Mouse (Mus musculus): ENCODE results near the gene Coro1a. TPM values are rescaled to one million over a fixed set of nuclear protein-coding genes. Genes with fewer than 3 reads are reported as not detected.
A peak's percentile ranks its signal among the peaks of the same experiment; 100 is the strongest.
"Not testable (repeated sequence)": the region's sequence is repeated elsewhere in the genome, so short reads cannot be mapped to it uniquely, and the experiment has no call there.

Gene Coro1a
- total RNA-seq, 4 experiments from 2014 or later, result 1.3 to 5.9 (median 3.1) TPM

DNA sequence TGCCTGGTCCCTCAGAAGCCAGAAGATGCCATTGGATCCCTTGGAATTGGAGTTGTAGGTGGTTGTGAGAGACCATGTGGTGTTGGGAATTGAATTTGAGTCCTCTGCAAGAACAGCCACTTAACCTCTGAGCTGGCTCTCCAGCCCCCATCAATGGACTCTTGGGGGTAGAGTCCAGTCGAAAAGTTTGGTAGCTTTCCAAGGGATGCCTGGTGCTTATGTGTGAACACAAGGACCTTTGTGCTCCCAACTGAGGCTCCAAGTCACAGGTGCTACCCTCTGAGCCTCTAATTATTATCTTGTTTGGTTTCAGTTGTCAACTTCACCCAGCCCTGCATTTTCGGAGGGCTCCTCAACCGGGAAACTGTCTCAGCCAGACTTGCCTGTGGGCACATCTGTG is 16.9 kb downstream of the Coro1a start:
- no peak for DNase-seq (ENCODE audit: low spot score in 2 of 2)

DNA sequence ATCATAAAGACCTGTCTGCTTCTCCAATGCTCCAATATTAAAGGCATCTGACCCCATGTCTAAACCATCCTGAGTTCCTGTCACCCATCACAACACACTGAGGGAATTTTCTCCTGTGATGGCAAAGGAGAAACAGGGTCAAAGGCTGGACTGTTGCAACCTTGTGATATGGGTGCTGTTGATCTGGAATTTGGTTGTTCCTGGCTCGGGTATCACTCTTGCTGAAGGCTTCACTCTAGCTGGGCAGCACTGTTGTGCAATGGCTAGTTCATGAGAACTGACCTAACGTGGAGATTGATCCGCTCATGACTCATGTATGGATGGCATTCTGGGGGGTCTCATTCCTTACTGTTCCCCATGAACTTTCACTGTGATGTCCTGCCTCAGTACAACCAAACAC is 18.6 kb downstream of the Coro1a start:
- no peak for DNase-seq (ENCODE audit: low spot score in 2 of 2)

DNA sequence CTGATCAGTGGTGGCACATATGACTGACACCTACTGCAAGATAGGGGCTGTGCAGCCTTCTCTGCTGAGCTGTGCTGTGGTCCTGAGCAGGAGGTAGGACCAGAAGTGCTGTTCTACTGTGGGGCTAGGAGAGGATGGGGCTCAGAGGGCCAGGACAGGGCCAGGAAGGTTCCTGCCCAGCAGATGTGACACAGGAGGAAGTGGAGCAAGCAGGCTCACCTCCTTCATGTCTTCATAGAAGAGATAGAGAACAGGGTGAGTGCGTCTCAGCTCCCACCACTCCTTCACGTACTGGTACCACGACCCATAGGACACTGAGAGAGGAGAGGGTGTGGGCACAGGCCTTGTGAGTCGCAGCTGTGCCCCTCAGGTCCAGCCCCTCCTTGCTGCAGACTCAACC is 19.4 kb downstream of the Coro1a start:
- not testable (repeated sequence) for DNase-seq (ENCODE audit: low spot score in 2 of 2)

DNA sequence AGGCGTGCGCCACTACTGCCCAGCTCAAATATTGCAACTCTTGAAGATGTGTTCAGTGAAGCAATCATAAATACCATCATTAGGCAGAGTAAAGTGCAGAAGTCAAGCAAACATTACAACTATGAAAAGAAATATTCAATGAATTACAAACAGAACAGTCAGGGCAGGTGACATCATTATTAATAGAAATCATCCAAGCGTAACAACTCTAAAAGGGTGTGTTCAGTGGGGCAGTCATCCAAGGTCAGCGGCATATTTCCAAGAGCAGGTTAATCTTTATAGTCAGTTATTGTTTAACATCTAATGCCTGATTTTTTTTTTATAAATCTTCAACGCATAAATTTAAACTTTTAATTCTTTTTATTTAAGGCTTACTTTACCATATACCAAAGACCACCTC is 26.4 kb downstream of the Coro1a start:
- DNase-seq (ENCODE audit: low spot score in 2 of 2), result no peak

DNA sequence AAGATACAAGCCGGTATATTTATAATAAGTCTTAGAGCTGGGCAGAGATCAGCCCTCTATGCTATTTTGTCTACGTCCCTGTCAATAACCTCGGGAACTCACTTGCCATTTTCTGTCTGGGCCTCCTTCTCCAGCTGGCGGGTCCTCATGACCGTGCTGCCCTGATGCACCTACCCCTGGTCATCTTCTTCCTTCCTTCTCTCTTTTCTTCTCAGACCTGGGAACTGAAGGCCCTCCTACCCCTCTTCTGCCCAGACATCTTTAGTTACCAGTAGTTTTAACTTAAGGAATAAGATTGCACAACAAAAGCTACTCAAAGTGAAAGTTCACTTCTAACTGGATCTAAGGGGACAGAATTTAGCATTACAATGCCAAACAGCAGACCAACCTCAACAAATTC is 27.9 kb downstream of the Coro1a start:
- DNase-seq (ENCODE audit: low spot score in 2 of 2), result no peak

DNA sequence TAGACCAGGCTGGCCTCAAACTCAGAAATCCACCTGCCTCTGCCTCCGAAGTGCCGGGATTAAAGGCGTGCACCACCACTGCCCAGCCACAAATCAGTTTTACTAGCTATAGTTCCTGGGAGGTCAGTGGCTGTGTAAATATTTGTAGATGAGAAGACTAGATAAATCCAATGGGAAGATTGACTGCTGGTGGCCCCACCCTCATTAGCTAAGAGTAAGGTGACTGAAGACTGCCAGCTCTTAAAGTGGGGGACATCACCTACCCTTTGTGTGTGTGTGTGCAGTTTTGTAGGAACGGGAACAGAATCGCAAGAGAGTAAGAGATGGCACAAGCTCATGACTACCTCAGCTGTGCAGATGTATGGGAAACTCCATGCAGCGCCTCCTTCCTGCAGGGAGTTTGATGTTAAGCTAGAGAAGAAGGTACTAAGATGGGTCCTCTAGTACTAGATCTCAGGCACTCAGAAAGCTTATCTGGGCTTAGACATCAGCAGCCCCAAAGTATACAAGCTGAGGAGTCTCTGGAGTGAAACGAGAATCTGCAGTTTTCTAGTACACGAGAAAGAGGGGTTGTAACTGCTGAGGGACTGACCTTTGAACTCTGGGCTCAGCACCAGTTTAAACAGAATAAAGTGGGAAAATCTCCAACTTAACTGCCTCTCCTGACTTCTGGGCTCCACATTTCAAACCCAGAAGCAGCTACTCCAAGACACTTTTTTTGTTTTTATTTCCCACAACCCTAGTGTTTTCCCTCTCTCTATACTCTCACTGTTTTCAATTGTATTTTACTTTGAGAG is 28.8 kb downstream of the Coro1a start:
- no peak for DNase-seq (ENCODE audit: low spot score in 2 of 2)

DNA sequence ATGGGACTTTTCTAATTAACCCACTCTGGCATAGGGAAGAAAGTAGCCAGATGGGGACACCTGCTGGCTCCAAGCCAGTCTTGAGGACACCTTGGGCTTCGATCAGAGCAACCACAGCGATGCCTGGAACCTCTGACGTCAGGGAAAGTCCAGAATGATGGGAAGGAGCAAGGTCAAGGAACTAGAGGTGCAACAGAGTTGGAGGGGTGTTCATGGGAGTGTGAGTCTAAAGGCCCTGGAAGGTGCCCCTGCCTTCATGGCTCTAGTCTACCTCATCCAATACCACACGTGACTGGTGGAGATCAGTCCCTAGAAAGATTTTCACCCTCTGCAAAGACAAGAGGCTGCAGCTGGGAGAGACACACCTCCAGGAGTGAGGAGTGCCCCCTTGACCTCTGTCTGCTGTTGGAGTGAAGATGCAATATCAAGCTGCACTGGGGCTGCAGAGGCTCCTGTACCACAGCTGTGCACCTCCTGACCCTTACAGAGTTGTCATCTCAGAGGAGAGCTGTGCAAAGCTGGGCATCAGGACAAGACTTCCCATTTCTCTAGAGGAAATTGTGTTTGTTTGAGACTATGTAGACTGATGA is 30.9 kb downstream of the Coro1a start:
- no peak for DNase-seq (ENCODE audit: low spot score in 2 of 2)

DNA sequence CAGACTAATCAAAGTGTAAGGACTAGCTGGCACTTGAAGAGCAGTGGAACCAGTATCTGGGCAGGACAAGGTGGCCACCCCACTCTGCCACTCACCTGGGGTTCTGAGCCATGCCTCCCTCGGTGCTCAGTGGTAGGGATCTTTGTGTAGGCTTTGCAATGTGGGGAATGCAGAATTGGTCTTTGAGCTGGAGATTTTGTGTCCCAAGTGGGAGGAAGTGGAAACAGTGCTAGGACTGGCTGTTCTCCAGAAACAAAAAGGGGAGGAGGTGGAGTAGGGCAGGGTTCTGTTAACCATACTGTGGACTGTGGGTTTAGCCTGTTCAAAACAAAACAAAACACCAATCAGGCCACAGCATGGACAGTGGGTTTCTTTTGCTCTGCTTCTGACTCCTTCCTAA is 31.4 kb downstream of the Coro1a start, which contains the start of gene Sult1a1:
TSS of gene Sult1a1 (minus strand) at position 226 of the 400 bp plus-strand sequence.
- peak in 1 of 2 experiments; percentile 33 for DNase-seq (ENCODE audit: low spot score in 2 of 2)

DNA sequence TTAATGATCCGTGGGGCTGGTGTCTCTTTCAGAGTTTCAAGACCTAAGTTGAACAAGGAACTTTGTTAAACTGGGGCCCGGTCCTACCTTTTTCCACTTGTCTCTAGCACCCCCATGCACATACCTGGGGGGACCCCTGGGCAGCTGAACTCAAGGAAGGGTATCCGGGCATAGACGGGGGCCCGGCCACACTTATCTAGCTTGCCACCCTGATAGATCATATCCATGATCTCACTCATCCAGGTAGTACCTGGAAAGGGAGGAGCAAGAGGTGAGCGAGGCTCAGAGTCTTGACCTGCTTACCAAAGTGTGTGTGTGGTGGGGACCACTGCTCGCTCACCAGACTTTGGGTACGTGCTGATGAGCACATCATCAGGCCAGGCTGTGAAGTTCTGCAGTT is 32.5 kb downstream of the Coro1a start:
- DNase-seq (ENCODE audit: low spot score in 2 of 2), result no peak

DNA sequence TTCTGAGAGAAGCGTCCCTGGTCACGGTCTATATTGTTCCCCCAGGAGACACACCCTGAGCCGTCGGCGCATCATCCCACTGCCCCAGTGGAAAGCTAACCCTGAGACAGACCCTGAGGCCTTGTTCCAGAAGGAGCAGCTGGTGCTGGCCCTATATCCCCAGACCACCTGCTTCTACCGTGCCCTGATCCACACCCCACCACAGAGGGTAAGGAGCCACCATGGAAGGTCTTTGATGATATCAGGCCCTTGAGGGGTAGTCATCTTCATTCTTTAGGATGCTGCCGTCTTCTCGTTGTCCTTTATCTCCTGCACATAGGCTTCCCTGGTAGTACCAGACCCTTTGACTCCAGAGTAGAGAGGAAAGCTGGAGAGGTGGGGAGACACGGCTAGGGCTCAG is 35.5 kb downstream of the Coro1a start:
- DNase-seq (ENCODE audit: low spot score in 2 of 2), result no peak

DNA sequence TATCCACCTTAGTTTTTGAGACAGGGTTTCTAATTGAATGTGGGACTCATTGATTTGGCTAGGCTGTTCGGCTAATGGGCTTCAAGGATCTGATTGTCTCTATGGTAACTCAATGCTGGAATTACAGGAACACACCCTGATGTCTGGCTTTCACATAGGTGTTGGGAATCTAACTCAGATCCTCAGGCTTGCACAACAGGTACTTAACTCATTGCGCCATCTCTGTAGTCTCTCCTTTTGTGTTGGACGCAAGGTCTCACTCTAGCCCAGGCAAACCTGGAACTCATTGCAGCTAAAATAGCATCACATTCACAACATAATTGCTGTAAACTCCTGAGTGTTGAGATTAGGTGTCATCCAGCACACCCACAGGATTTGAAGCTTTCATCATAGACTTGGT is 37.4 kb downstream of the Coro1a start:
- no peak for DNase-seq (ENCODE audit: low spot score in 2 of 2)

DNA sequence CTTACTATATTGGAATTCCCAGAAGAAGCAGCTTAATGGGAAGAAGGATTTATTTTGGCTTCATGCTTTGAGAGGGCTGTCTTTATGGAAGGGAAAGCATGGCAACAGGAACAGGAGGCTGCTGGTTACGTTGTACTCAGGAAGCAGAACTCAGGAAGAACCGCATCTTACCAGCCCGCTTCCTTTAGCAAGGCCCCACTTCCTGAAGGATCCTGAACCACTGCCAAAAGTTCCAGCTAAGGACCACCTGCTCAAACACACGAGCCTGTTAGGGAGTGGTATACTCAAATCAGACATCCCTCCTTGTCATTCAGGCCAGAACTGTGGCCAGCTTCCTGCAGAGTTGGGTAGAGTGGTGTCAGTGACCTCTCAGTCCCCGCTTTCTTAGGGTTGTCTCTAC is 39.1 kb downstream of the Coro1a start:
- no peak for DNase-seq (ENCODE audit: low spot score in 2 of 2)

DNA sequence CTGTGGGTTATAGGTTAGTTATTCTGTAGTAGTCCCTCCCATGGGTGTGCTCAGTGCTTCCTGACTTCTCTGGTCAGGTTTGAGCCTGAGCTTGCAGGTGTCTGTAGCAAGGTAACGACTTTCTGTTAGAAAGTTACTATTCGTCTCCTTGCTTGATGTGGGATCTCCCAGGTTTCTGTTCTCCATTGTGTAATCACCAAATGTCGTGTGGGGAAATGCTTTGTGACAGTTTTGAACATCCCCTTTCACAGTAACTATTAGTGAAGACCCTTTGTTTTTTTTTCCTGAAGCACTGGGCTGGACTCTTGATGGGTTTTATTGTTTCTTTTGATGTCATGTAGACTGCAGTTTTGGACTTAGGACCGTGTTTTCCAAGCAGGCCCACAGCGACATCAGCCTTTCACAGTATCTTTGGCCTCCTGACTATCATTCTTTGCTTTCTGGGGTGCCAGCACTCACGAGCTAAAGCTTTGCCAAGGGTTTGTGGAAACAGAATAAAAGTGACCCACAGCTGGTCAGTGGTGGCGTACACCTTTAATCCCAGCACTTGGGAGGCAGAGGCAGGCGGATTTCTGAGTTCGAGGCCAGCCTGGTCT is 40.0 kb downstream of the Coro1a start:
- DNase-seq (ENCODE audit: low spot score in 2 of 2), result no peak

DNA sequence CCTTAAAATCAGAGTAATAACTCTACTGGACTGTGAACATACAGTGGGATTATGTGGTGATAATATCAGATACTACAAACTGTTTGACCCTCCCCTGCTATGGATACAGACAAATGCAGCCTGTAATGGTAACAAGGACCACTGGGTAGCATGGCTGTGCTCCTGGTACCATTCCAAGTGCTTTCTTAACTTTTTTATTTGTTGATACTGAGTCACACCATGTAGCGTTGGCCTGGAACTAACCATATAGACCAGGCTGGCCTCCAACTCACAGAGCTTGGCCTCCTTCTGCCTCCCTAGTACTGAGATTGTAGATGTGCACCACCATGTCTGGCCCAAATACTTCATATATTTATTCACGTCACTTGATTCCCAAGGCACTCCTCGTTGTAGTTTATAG is 42.3 kb downstream of the Coro1a start:
- DNase-seq (ENCODE audit: low spot score in 2 of 2), result peak; percentile 13 to 21

DNA sequence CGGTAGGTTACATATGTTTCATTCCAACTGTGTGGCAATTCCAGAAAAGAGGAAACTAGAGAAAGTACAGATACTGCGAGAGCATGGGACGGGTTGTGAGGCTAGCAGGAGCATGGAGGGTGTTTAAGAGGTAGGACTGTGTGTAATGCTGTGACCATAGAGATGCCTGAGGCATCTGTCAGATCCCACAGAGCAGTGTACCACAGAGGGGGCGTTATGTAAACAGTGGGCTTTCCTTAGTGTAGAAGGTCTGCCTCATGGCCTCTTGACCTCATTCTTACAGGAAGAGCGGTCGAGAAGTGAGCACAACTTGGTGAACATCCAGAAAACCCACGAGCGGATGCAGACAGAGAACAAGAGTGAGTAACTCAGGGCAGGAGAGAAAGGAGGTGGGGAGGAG is 43.9 kb downstream of the Coro1a start:
- no peak for DNase-seq (ENCODE audit: low spot score in 2 of 2)

DNA sequence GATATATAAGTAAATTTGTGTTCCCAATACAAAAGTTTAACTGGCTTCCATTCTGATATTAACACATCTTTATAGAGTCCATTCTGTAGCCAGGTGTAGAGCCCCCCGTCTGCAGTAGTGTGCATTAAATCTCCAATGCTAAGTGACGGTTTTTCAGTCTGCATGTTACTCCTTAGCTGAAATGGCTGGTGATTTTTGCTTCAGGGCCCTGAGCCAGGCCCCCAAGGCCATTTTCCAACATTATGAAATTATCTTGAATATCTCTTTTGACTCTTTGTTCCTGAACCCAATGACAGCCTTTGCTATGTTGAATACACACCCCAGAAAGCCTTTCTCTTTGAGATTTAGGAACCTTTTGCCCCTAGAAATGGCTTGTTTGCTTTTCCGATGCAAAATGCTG is 47.8 kb downstream of the Coro1a start:
- DNase-seq (ENCODE audit: low spot score in 2 of 2), result no peak

DNA sequence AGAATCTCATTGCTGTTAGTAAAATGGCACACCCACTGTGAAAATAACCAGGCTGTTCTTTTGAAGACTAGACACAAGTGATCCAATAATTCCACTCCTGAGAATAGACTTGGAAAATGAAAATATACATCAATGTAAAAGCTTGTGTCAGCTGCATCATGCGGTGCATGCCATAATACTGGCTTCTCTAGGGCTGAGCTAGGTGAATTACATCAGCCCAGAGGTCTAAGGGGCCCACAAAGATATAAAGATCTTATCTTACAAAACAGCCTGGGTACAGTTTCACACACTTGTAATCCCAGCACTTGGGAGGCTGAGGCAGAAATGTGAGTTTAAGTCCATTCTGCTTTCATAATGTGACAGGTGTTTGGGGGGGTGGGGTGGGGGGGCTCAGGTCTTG is 50.1 kb downstream of the Coro1a start:
- no peak for DNase-seq (ENCODE audit: low spot score in 2 of 2)

DNA sequence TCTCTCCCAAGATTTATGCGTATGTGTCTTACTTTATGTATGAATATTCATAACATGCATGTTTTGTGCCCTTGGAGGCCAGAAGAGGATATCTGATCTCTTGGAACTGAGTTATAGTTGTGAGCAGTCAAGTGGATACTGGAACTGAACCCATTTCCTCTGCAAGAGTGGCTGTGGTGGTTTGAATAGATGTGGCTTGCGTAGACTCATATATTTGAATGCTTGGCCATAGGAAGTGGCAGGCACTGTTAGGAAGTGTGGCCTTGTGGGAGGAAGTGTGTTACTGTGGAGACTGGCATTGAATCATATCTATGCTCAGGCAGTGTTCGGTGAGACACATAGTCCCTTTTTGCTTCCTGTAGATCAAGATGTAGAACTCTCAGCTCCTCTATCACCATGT is 51.9 kb downstream of the Coro1a start:
- DNase-seq (ENCODE audit: low spot score in 2 of 2), result no peak

DNA sequence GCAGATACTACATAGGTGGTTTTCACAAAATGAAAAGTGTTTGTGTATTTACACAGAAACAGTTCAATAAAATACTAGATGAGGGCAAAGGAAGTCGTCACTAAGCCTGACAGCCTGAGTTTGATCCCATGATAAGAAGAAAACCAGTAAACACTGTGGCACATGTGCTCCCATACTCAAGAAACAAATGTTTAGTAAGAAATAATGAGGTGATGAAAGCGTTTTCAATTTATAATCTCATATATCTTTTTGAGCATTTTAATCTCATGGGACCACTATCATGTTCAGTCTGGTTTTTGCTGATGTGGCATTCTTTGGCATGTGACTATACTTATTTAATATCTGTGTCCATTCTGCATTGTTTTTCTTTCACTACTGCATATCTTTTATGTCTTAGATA is 53.6 kb downstream of the Coro1a start:
- no peak for DNase-seq (ENCODE audit: low spot score in 2 of 2)

DNA sequence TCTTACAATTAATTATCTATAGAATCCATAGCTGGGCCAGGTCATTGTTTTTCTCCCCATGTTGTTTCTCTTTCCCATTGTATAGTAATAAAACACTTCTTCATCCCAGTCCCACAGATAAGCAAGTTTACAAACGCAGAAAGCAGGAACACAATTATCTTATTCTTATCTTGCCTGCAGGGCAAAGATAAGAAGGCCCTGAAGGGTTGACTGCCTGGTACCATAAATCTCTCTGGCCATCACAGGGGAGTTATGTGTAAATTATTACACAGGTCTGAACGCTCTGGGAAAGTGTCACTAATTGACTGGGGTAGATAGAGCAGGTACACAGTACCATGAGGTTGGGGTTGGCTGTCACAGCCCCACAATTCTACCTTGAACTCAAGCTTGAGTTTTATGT is 56.7 kb downstream of the Coro1a start:
- DNase-seq (ENCODE audit: low spot score in 2 of 2), result no peak

Measured in gastrocnemius, adult 8-10 months (tissue).